Mouse (Mus musculus) thymus, adult 2 months (tissue): ENCODE data around the gene Zzef1.

Experiments used
- CTCF ChIP-seq: fragments of 200-500 bp; IDR thresholded peaks from 2 replicates; pipeline ENCODE4 v1.5.1; 2012; ENCODE audit warnings: mild to moderate bottlenecking, control low read depth, low read length, moderate library complexity, borderline replicate concordance; ENCODE audit not compliant: control insufficient read depth, poor library complexity, insufficient read depth; ENCODE audit errors: extremely low read depth
- POLR2A ChIP-seq: fragments of 200-500 bp; IDR thresholded peaks from 2 replicates; pipeline ENCODE4 v1.6.1; 2012; ENCODE audit warnings: mild to moderate bottlenecking, low read length, control low read depth, moderate library complexity; ENCODE audit not compliant: control insufficient read depth, poor library complexity, insufficient read depth; ENCODE audit errors: extremely low read depth

DNA sequence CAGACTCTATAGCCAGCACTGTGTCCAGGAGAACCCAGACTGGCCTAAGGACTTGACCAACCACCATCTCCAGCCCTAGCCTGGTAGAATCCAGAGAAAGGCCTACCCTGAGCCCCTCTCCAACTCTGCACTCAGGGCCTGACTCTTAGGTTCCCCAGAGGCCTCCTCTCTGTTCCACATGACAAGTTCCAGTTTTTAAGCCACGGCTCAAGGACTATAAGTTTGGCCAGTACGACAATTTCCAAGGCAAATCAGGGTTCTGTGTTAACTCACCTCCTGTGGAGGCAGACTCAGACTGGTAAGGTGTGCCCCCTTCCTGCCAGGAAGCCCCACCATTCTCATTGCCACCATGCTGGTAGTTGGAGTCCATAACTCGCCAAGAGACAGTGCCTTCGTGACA lies 158.2 kb downstream of the Zzef1 start:
- no peak for TF ChIP-seq POLR2A
- no peak for TF ChIP-seq CTCF
